Mouse (Mus musculus): ENCODE results near the gene Tcp11l2. TPM values are rescaled to one million over a fixed set of nuclear protein-coding genes. Genes with fewer than 3 reads are reported as not detected.
A peak's percentile ranks its signal among the peaks of the same experiment; 100 is the strongest.

Gene Tcp11l2
- polyA plus RNA-seq, 2 experiments = 31.4 to 44.2 TPM

DNA sequence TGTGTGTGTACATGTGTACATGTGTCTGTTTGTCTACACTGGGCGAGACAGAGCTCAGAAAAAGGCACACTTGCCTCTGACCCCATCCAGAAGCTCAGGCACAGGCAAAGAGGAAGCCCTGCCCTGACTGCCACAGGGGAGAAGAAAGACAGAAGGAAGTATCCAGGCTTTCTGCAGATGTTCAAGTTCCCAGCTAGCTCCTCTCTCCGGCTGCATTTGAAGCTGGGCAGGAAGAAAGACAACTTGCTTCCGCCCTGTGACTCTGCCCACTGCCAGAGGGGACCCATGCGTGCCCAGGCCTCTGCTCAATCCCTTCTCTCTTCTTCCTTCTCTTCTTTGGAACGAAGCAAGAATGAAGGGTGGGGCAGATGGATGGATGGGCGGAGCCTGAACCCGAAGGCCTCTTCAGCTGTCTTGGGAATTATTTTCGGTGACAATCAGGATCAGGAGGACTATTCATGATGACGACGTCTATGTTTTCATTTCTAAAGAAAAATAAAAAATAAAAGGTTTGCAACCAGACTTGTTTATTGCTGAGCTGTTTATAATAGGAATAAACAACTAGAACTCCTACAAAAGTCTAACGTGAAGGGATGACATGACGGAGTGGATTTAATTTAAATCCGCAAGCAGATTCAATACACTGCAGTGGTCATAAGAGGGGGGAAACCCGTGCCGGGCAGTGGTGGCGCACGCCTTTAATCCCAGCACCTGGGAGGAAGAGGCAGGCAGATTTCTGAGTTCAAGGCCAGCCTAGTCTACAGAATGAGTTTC is 27.1 kb upstream of the Tcp11l2 start:
- TF ChIP-seq EP300 (IDR thresholded peaks at IDR 0.05; ENCODE audit: low read depth) (no peak), CTCF (IDR thresholded peaks at IDR 0.05; ENCODE audit: low read depth) (no peak)
- Histone ChIP-seq H3K9me3 (ENCODE audit: control insufficient read depth, low read length) (no peaks in the 10 kb centered on the region), H3K4me1 (replicated peaks; ENCODE audit: control insufficient read depth in 2 of 2, insufficient read depth in 2 of 2, low read length in 1 of 2) (no peaks in the 10 kb centered on the region), H3K27me3 (ENCODE audit: control insufficient read depth, insufficient read depth, low read length) (no peaks in the 10 kb centered on the region), H3K4me2 (ENCODE audit: low read depth) (no peak overlapping the region), H3K4me3 (ENCODE audit: insufficient read depth in 1 of 2, low read depth in 2 of 2, low read length in 2 of 2) (no peak overlapping the region), H3K9ac (replicated peaks) (no peak overlapping the region), H3K27ac (no peak overlapping the region), H3K36me3 (replicated peaks; ENCODE audit: control insufficient read depth, insufficient read depth, low read depth) (no peaks in the 10 kb centered on the region)
- 0 out of 2 replicates have a peak, but pooled peaks have one; percentile 28 for ATAC-seq (ENCODE audit: insufficient read depth)
- DNase-seq (ENCODE audit: low read depth in 3 of 3, low spot score in 3 of 3) = no peak
- 45% methylated on average over 17 of the region's 17 CpGs for WGBS (ENCODE audit: insufficient replicate concordance)

DNA sequence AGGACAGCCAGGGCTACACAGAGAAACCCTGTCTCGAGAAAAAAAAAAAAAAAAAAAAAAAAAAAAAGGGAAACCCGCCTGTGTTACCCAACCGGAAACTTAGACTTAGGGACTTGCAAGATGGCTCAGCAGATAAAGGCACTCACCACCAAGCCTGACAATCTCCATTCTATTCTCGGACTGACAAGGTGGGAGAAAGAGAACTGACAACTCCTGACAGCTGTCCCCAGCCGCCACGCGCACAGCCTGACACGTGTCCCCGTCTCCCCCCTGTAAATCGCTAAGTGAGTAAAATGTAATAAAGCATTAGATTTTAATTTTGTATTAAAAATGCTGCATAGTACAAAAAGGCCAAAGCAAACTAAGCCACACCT is 26.5 kb upstream of the Tcp11l2 start:
- no peaks in the 10 kb centered on the region for H3K9me3 ChIP-seq (ENCODE audit: control insufficient read depth, low read length)
- H3K27me3 ChIP-seq (ENCODE audit: control insufficient read depth, insufficient read depth, low read length) = no peaks in the 10 kb centered on the region
- TF ChIP-seq EP300 (IDR thresholded peaks at IDR 0.05; ENCODE audit: low read depth) = no peak
- TF ChIP-seq CTCF (IDR thresholded peaks at IDR 0.05; ENCODE audit: low read depth) = no peak
- H3K27ac ChIP-seq = no peak overlapping the region
- no peaks in the 10 kb centered on the region for H3K36me3 ChIP-seq (replicated peaks; ENCODE audit: control insufficient read depth, insufficient read depth, low read depth)
- no peak for DNase-seq (ENCODE audit: low read depth in 3 of 3, low spot score in 3 of 3)
- WGBS (ENCODE audit: insufficient replicate concordance) = 20% methylated on average over 10 of the region's 10 CpGs
- H3K4me2 ChIP-seq (ENCODE audit: low read depth) = peak overlapping the region; percentile 26; the same call in 1 of the 2 replicates
- no peak; the same call in 1 of the 2 replicates for ATAC-seq (ENCODE audit: insufficient read depth)
- no peak overlapping the region for H3K4me3 ChIP-seq (ENCODE audit: insufficient read depth in 1 of 2, low read depth in 2 of 2, low read length in 2 of 2)
- no peaks in the 10 kb centered on the region for H3K4me1 ChIP-seq (replicated peaks; ENCODE audit: control insufficient read depth in 2 of 2, insufficient read depth in 2 of 2, low read length in 1 of 2)
- no peak overlapping the region for H3K9ac ChIP-seq (replicated peaks)

DNA sequence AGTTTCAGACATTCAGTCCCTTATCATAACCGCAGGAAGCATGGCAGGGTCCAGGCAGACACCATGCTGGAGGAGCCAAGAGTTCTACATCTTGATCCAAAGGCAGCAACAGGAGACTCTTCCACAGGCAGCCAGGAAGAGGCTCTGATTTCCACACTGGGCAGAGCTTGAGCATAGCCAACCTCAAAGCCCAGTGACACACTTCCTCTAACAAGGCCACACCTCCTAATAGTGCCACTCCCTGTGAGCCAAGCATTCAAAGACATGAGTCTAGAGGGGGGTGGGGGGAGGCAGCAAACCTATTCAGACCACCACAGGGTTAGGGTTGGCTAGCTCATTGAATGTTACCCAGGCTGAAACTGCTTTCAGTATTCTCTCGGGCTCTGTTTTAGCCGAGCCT is 24.6 kb upstream of the Tcp11l2 start:
- TF ChIP-seq CTCF (IDR thresholded peaks at IDR 0.05; ENCODE audit: low read depth) = no peak
- no peak for TF ChIP-seq EP300 (IDR thresholded peaks at IDR 0.05; ENCODE audit: low read depth)
- Histone ChIP-seq H3K27ac (no peak overlapping the region), H3K9me3 (ENCODE audit: control insufficient read depth, low read length) (no peaks in the 10 kb centered on the region), H3K9ac (replicated peaks) (no peak overlapping the region), H3K4me3 (ENCODE audit: insufficient read depth in 1 of 2, low read depth in 2 of 2, low read length in 2 of 2) (no peak overlapping the region), H3K36me3 (replicated peaks; ENCODE audit: control insufficient read depth, insufficient read depth, low read depth) (no peaks in the 10 kb centered on the region), H3K4me1 (replicated peaks; ENCODE audit: control insufficient read depth in 2 of 2, insufficient read depth in 2 of 2, low read length in 1 of 2) (no peaks in the 10 kb centered on the region), H3K27me3 (ENCODE audit: control insufficient read depth, insufficient read depth, low read length) (no peaks in the 10 kb centered on the region), H3K4me2 (ENCODE audit: low read depth) (no peak overlapping the region)
- ATAC-seq (ENCODE audit: insufficient read depth) (no peak), DNase-seq (ENCODE audit: low read depth in 3 of 3, low spot score in 3 of 3) (no peak)
- 77% methylated on average over 3 of the region's 3 CpGs for WGBS (ENCODE audit: insufficient replicate concordance)

DNA sequence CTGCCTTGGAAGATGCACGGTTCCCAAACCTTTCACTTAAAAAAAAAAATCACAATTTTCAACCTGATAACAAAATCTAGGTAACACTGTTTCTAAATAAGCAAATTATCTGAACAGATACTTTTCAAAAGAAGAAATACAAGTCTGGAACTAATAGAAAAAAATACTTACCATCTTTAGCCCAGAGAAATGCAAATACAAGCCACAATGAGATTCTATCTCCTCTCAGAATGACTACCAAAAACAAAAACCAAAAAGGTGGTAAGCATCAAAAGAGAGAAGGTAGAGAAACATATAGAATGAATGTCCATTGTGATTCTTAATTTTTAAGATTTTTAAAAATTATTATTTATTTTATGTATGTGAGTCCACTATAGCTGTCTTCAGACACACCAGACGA is 23.9 kb upstream of the Tcp11l2 start:
- H3K9ac ChIP-seq (replicated peaks) = no peak overlapping the region
- H3K36me3 ChIP-seq (replicated peaks; ENCODE audit: control insufficient read depth, insufficient read depth, low read depth) = no peaks in the 10 kb centered on the region
- no peak overlapping the region for H3K27ac ChIP-seq
- H3K4me2 ChIP-seq (ENCODE audit: low read depth) = no peak overlapping the region
- TF ChIP-seq EP300 (IDR thresholded peaks at IDR 0.05; ENCODE audit: low read depth) (no peak), CTCF (IDR thresholded peaks at IDR 0.05; ENCODE audit: low read depth) (no peak)
- ATAC-seq (ENCODE audit: insufficient read depth) = no peak
- 65% methylated on average over 2 of the region's 2 CpGs for WGBS (ENCODE audit: insufficient replicate concordance)
- H3K9me3 ChIP-seq (ENCODE audit: control insufficient read depth, low read length) = no peaks in the 10 kb centered on the region
- H3K27me3 ChIP-seq (ENCODE audit: control insufficient read depth, insufficient read depth, low read length) = no peaks in the 10 kb centered on the region
- H3K4me3 ChIP-seq (ENCODE audit: insufficient read depth in 1 of 2, low read depth in 2 of 2, low read length in 2 of 2) = no peak overlapping the region
- DNase-seq (ENCODE audit: low read depth in 3 of 3, low spot score in 3 of 3) = no peak
- H3K4me1 ChIP-seq (replicated peaks; ENCODE audit: control insufficient read depth in 2 of 2, insufficient read depth in 2 of 2, low read length in 1 of 2) = no peaks in the 10 kb centered on the region

DNA sequence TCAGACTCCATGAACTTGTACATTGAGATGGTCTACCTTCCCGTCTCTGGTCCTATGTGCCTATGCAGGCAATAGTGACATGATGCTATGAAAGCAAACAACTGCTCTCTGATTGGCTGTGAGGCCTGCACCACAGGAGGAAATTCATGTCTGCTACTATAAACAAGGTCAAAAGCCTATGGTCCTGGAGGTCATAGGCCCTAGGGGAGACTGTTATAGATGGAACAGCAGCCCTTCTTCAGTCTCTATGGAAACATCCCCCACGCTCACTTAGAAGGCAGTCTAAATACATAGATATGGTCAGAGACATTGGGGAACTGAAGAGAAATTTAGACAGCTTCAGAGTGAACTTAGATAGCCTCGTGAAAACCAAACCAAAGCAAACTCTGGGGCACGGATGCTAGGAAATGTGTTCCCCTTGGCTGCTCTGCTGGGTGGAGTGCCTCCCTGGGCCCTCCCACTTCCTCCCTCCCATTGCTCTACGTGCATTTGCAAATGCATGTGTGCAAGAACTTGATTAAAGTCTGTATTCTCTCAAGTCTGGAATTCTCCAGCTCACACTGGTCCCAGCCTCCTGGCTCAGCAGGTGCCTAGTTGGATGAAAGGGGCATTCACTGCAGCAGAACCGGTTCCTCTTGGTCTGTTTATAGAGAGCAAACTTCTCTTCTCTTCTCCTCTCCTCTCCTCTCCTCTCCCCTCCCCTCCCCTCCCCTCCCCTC is 22.0 kb upstream of the Tcp11l2 start:
- no peak overlapping the region for H3K9ac ChIP-seq (replicated peaks)
- WGBS (ENCODE audit: insufficient replicate concordance) = 27% methylated on average over 6 of the region's 6 CpGs
- no peaks in the 10 kb centered on the region for H3K27me3 ChIP-seq (ENCODE audit: control insufficient read depth, insufficient read depth, low read length)
- TF ChIP-seq EP300 (IDR thresholded peaks at IDR 0.05; ENCODE audit: low read depth) = no peak
- no peak for TF ChIP-seq CTCF (IDR thresholded peaks at IDR 0.05; ENCODE audit: low read depth)
- ATAC-seq (ENCODE audit: insufficient read depth) (no peak), DNase-seq (ENCODE audit: low read depth in 3 of 3, low spot score in 3 of 3) (no peak)
- no peaks in the 10 kb centered on the region for H3K9me3 ChIP-seq (ENCODE audit: control insufficient read depth, low read length)
- H3K4me3 ChIP-seq (ENCODE audit: insufficient read depth in 1 of 2, low read depth in 2 of 2, low read length in 2 of 2) = no peak overlapping the region
- no peak overlapping the region for H3K4me2 ChIP-seq (ENCODE audit: low read depth)
- no peaks in the 10 kb centered on the region for H3K36me3 ChIP-seq (replicated peaks; ENCODE audit: control insufficient read depth, insufficient read depth, low read depth)
- H3K27ac ChIP-seq = no peak overlapping the region
- H3K4me1 ChIP-seq (replicated peaks; ENCODE audit: control insufficient read depth in 2 of 2, insufficient read depth in 2 of 2, low read length in 1 of 2) = no peaks in the 10 kb centered on the region
